ENCODE assay signal across 14 mouse cellular contexts in the genomic region with DNA sequence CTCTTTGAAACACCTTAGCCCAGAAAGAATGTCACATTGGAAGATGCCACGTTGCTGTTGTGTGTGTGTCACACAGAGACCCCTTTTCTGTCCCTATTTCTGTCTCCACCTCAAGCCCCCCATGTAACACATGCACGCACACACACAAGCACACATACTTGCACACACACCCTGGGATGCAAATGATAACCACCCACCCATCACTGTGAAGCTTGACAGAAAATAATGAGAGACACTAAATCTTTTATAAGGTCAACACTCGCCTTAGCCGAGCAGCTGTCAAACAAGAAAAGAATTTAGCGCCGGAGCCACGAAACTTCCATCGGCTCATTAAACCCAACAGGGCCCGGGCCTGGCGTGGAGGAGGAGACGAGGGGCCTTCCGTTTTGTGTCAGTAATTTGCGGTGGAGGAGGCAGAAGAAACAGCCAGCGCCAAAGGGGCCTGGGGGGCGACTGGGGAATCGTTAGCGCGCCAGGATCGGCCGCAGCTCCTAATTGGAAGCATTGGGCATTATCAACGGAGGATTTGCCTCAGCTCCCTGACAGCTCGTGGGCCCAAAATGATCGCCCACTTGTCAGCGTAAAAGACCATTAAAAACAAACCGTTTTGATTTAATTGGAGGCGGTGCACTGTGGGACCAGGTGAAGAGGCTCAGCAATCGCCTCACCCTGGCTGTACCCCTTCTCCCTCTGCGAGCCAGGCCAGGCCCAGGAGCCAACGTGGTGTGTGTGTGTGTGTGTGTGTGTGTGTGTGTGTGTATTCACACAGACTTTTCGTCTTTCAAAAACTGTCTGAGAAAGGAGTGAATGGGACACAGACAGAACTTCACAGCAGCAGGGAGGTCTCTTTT. TPM values are rescaled to one million over a fixed set of nuclear protein-coding genes. Genes with fewer than 3 reads are reported as not detected.
A peak's percentile ranks its signal among the peaks of the same experiment; 100 is the strongest.
DNase-seq lines count a peak whose midpoint lies in the region; ATAC-seq lines count a peak whose summit lies in the region.
"Had no signal": no experiment of that assay in that cellular context is flagged by ENCODE, and none has a peak within 500 bp of the region (broad histone marks: within the 10 kb centered on the region; RNA-seq: fewer than 3 reads in every experiment).

No protein-coding gene starts in this region.

- H3K4me3 ChIP-seq in forebrain, embryonic 10.5 days = peak overlapping the region; percentile 4; the same call in 1 of the 2 replicates
- no peak overlapping the region for H3K4me3 ChIP-seq in hindbrain, embryonic 14.5 days (replicated peaks; ENCODE audit: low read length)
- no peak overlapping the region for H3K4me3 ChIP-seq in midbrain, embryonic 14.5 days (replicated peaks; ENCODE audit: low read depth, low read length)

- peak overlapping the region; percentile 13 for H3K4me2 ChIP-seq in hindbrain, embryonic 14.5 days (replicated peaks)
- H3K4me2 ChIP-seq in midbrain, embryonic 14.5 days (ENCODE audit: low read length) = peak overlapping the region; percentile 18

- peaks cover 65% of the 10 kb centered on the region for H3K4me1 ChIP-seq in forebrain, embryonic 10.5 days
- H3K4me1 ChIP-seq in hindbrain, embryonic 14.5 days (replicated peaks; ENCODE audit: control insufficient read depth, insufficient read depth, low read length) = peaks cover 26% of the 10 kb centered on the region
- peaks cover 30% of the 10 kb centered on the region for H3K4me1 ChIP-seq in midbrain, embryonic 14.5 days (ENCODE audit: control insufficient read depth, insufficient read depth, low read length)

- no peaks in the 10 kb centered on the region for H3K36me3 ChIP-seq in forebrain, embryonic 10.5 days (replicated peaks)
- H3K36me3 ChIP-seq in hindbrain, embryonic 14.5 days (replicated peaks; ENCODE audit: control insufficient read depth, insufficient read depth) = no peaks in the 10 kb centered on the region
- H3K36me3 ChIP-seq in midbrain, embryonic 14.5 days (ENCODE audit: control insufficient read depth, insufficient read depth, low read length) = no peaks in the 10 kb centered on the region

- WGBS in forebrain, embryonic 10.5 days = 31% methylated on average over 30 of the region's 30 CpGs
- WGBS in hindbrain, embryonic 14.5 days = 21% methylated on average over 30 of the region's 30 CpGs
- WGBS in midbrain, embryonic 14.5 days = 20% methylated on average over 30 of the region's 30 CpGs

- peaks cover 94% of the 10 kb centered on the region for H3K27me3 ChIP-seq in forebrain, embryonic 10.5 days (ENCODE audit: poor library complexity, severe bottlenecking)
- H3K27me3 ChIP-seq in hindbrain, embryonic 14.5 days (ENCODE audit: control insufficient read depth, insufficient read depth, low read length) = peaks cover 3% of the 10 kb centered on the region; the same call in 1 of the 2 replicates
- no peaks in the 10 kb centered on the region for H3K27me3 ChIP-seq in midbrain, embryonic 14.5 days (ENCODE audit: control insufficient read depth, insufficient read depth, low read length)

- peak overlapping the region; percentile 73 for H3K27ac ChIP-seq in forebrain, embryonic 10.5 days
- 0 out of 2 replicates have a peak overlapping the region, but pooled peaks have one; percentile 5 for H3K27ac ChIP-seq in hindbrain, embryonic 14.5 days
- peak overlapping the region; percentile 71 for H3K27ac ChIP-seq in midbrain, embryonic 14.5 days (replicated peaks; ENCODE audit: low read depth, low read length)

- H3K9ac ChIP-seq in hindbrain, embryonic 14.5 days = no peak overlapping the region
- H3K9ac ChIP-seq in midbrain, embryonic 14.5 days (replicated peaks; ENCODE audit: low read length) = no peak overlapping the region

- DNase-seq in embryo, embryonic 10.5 days (ENCODE audit: low spot score) = peak; percentile 60
- peak; percentile 74 for DNase-seq in forebrain, embryonic 10.5 days (ENCODE audit: extremely low spot score, low spot score)
- no peak for DNase-seq in hindbrain, embryonic 14.5 days (ENCODE audit: low spot score)
- peak; percentile 79 for DNase-seq in midbrain, embryonic 14.5 days
- DNase-seq in cerebellum, postnatal 14 days = no peak
- DNase-seq in thymus, postnatal 14 days = no peak
- no peak for DNase-seq in thymus, postnatal 25 days
- no peak for DNase-seq in adrenal gland, postnatal 10 days
- DNase-seq: heart, postnatal 36 days; lung, adult 2 months had no signal

- ATAC-seq in hindbrain, embryonic 14.5 days (ENCODE audit: low FRiP score) = no peak
- peak; percentile 55; the same call in 1 of the 2 replicates for ATAC-seq in midbrain, embryonic 14.5 days (ENCODE audit: low FRiP score, low TSS enrichment)

- H3K9me3 ChIP-seq in forebrain, embryonic 10.5 days = no peaks in the 10 kb centered on the region
- no peaks in the 10 kb centered on the region for H3K9me3 ChIP-seq in hindbrain, embryonic 14.5 days (ENCODE audit: control insufficient read depth, low read length)
- H3K9me3 ChIP-seq in midbrain, embryonic 14.5 days (ENCODE audit: control insufficient read depth, low read length) = no peaks in the 10 kb centered on the region

RNA-seq across cellular contexts. Expression of gene Barhl1, which starts 27.4 kb away (rescaled TPM):
- polyA plus RNA-seq in forebrain, embryonic 10.5 days (2016; fragmentation: Nextera tagmentation; extraction: Ambion mirVana) = 0.17 and 0.74 TPM in 2 replicates
- 25.9 and 28.7 TPM in 2 replicates for polyA plus RNA-seq in hindbrain, embryonic 14.5 days (2014; fragmentation: Nextera tagmentation; extraction: Ambion mirVana)
- 58.4 and 61.6 TPM in 2 replicates for polyA plus RNA-seq in midbrain, embryonic 14.5 days (2014; fragmentation: Nextera tagmentation; extraction: Ambion mirVana)
- total RNA-seq in adrenal gland, postnatal 10 days (2021) = under 1 TPM; 0.12 to 0.24 TPM
- total RNA-seq: CH12.LX; heart, adult 8-10 months; heart, postnatal 36 days; left cerebral cortex, postnatal 25 days had no signal
- polyA plus RNA-seq: urinary bladder, adult 2 months had no signal

Comparison
In these comparisons a context has a peak if more than half of its experiments do, and no peak if none do; other contexts are left out.
1. DNase-seq: peak in embryo, embryonic 10.5 days (single experiment), forebrain, embryonic 10.5 days (single experiment) and midbrain, embryonic 14.5 days (single experiment); none in hindbrain, embryonic 14.5 days (single experiment), cerebellum, postnatal 14 days (0 of 2), thymus, postnatal 14 days (single experiment), thymus, postnatal 25 days (single experiment) and adrenal gland, postnatal 10 days (single experiment).
2. H3K27ac ChIP-seq: peak in every context shown above with its lines; median percentile 73 in forebrain, embryonic 10.5 days; 71 in midbrain, embryonic 14.5 days; 5 in hindbrain, embryonic 14.5 days.
3. RNA of gene Barhl1, which starts 27.4 kb away (polyA plus RNA-seq): 58.4 to 61.6 TPM in midbrain, embryonic 14.5 days and 25.9 to 28.7 TPM in hindbrain, embryonic 14.5 days; 0.17 to 0.74 TPM in forebrain, embryonic 10.5 days; every median in the first group is over 10 times any median in the second.